Mouse (Mus musculus) urinary bladder, postnatal 36 days (tissue): ENCODE measurements around the gene Wdr25.

Experiments
- DNase-seq, 2 experiments: peaks; one replicate each; pipeline ENCODE4 v3.0.0; 2022; ENCODE audit warnings: low spot score in 2 of 2, mixed read lengths in 1 of 2

The Wdr25 gene

GRCm38 (mm10) chr12:109067561-109068135 lies 174.2 kb downstream of the Wdr25 start:
- no peak for DNase-seq

GRCm38 (mm10) chr12:109068167-109068653 lies 174.8 kb downstream of the Wdr25 start, which contains the start of gene Begain:
TSS of gene Begain (minus strand) at chr12:109068217.
- no peak for DNase-seq

DNA sequence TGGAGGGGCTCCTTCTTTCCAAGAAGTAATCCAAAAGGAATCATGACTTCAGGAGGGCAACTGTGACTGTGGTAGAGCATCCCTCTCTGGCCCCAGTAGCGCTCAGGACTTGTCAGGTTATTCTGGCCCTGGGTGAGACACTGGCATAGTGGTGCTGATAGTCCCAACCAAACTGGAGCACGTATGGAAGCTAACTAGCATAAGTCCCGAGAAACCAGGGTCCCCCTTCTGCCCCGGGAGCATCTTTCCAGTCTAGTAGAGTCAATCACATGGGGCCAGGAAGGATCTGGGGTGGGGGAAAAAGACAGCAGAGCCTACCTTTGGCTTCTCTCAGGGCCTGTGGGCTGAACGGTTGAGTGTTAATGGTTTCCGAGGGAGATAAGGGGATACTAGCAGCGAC lies 175.3 kb downstream of the Wdr25 start:
- no peak for DNase-seq

DNA sequence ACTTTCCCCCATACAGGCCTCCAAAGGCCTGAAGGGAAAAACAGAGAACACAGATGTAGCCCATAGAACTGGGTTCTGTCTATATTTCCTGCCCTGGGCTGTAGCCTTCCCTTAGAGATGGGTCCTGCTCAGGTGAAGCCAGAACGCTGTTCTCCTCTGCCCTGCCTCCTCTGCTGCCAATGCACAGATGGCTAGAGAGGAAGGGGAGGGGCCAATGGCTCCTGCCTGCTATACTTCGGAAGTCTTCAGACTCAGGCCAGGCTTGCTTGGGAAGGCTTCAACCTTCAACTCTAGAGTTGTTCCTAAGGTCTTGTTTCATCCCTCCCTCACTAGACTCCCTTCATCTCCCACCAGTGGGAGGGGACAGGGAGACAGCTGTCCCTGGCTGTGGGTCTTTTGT lies 176.3 kb downstream of the Wdr25 start:
- no peak for DNase-seq

GRCm38 (mm10) chr12:109071248-109071647 lies 177.8 kb downstream of the Wdr25 start:
- DNase-seq = no peak

- DNase-seq = no peak
Observed at GRCm38 (mm10) chr12:109074106-109074505, 180.7 kb downstream of the Wdr25 start.

DNA sequence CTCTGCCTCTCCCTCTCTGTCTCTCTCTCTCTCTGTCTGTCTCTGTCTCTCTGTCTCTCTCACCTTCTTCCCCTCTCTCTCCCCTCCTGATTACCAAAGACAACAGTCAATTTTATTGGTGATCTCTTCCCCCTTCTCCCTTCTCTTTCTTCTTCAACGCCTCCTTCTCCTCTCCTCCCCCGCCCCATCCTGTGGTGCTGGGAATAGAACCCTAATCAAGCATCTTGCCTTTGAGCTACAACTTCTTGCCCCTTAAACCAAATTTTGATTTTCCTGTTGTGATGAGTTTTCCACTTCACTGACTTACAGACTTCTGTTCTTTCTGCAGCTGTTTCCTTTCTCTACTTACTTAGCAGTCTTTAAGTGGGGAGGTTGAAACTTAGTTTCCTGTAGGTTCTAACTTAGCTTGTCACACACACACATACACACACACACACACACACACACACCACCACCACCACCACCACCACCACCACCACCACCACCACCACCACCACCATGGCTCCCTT lies 181.4 kb downstream of the Wdr25 start:
- no peak for DNase-seq

GRCm38 (mm10) chr12:109077036-109077435 lies 183.6 kb downstream of the Wdr25 start:
- DNase-seq = no peak
